Comparison of ENCODE assay signal across 22 mouse cellular contexts in genomic region chr9:73867410-73868067, GRCm38 (mm10).
A peak's percentile ranks its signal among the peaks of the same experiment; 100 is the strongest.
DNase-seq lines count a peak whose midpoint lies in the region; ATAC-seq and TF ChIP-seq lines count a peak whose summit lies in the region.
"Had no signal": no experiment of that assay in that cellular context is flagged by ENCODE, and none has a peak within 500 bp of the region (broad histone marks: within the 10 kb centered on the region; RNA-seq: fewer than 3 reads in every experiment).

No protein-coding gene starts in this region.

- no peak overlapping the region for H3K4me3 ChIP-seq in heart, embryonic 12.5 days
- H3K4me3 ChIP-seq in heart, adult 2 months: no peak overlapping the region
- H3K4me3 ChIP-seq in kidney, embryonic 15.5 days (replicated peaks): no peak overlapping the region
- no peak overlapping the region for H3K4me3 ChIP-seq in hindbrain, embryonic 15.5 days
- H3K4me3 ChIP-seq: embryonic facial prominence, embryonic 15.5 days; midbrain, embryonic 13.5 days; myocyte had no signal

- H3K9ac ChIP-seq in heart, embryonic 12.5 days: no peak overlapping the region
- H3K9ac ChIP-seq in heart, adult 2 months (ENCODE audit: low read depth, low read length): no peak overlapping the region
- H3K9ac ChIP-seq in kidney, embryonic 15.5 days: no peak overlapping the region
- no peak overlapping the region for H3K9ac ChIP-seq in hindbrain, embryonic 15.5 days
- H3K9ac ChIP-seq: embryonic facial prominence, embryonic 15.5 days; liver, postnatal 0 days; midbrain, embryonic 13.5 days had no signal

- no peak for DNase-seq in heart, adult 2 months
- no peak for DNase-seq in kidney, postnatal 36 days
- DNase-seq in brain, embryonic 14.5 days (ENCODE audit: low read depth): peak; percentile 31
- DNase-seq in lung, postnatal 10 days: no peak
- DNase-seq in T-cell, adult 2 months (ENCODE audit: low spot score): no peak
- DNase-seq: adrenal gland, adult 8-10 months; cerebellum, adult 11-12 months; gastrocnemius, postnatal 36 days; kidney, adult 18-20 months; layer of hippocampus, postnatal 36 days; liver; liver, postnatal 0 days; lung, postnatal 14 days; retina, postnatal 1 day; thymus, adult 2 months had no signal

- H3K4me2 ChIP-seq in heart, embryonic 12.5 days: no peak overlapping the region
- no peak overlapping the region for H3K4me2 ChIP-seq in kidney, embryonic 15.5 days
- H3K4me2 ChIP-seq in hindbrain, embryonic 15.5 days: no peak overlapping the region
- H3K4me2 ChIP-seq: embryonic facial prominence, embryonic 15.5 days; midbrain, embryonic 13.5 days had no signal

- no peaks in the 10 kb centered on the region for H3K27me3 ChIP-seq in heart, embryonic 12.5 days (replicated peaks)
- no peaks in the 10 kb centered on the region for H3K27me3 ChIP-seq in heart, adult 2 months (ENCODE audit: control insufficient read depth, insufficient read depth, low read length)
- no peaks in the 10 kb centered on the region for H3K27me3 ChIP-seq in kidney, embryonic 15.5 days
- no peaks in the 10 kb centered on the region for H3K27me3 ChIP-seq in hindbrain, embryonic 15.5 days
- H3K27me3 ChIP-seq: embryonic facial prominence, embryonic 15.5 days; midbrain, embryonic 13.5 days had no signal

- H3K27ac ChIP-seq in heart, embryonic 12.5 days (ENCODE audit: poor library complexity, severe bottlenecking): peak overlapping the region; percentile 47
- H3K27ac ChIP-seq in heart, adult 2 months: no peak overlapping the region
- H3K27ac ChIP-seq in kidney, embryonic 15.5 days: peak overlapping the region; percentile 84
- peak overlapping the region; percentile 10; the same call in 1 of the 2 replicates for H3K27ac ChIP-seq in hindbrain, embryonic 15.5 days (replicated peaks)
- H3K27ac ChIP-seq: embryonic facial prominence, embryonic 15.5 days; midbrain, embryonic 13.5 days had no signal

- 10% methylated on average over 2 of the region's 2 CpGs for WGBS in heart, embryonic 12.5 days
- WGBS in heart, adult 2 months: 41% methylated on average over 2 of the region's 2 CpGs
- WGBS in kidney, embryonic 15.5 days: 11% methylated on average over 2 of the region's 2 CpGs
- WGBS in hindbrain, embryonic 15.5 days: 49% methylated on average over 2 of the region's 2 CpGs

- no peak for TF ChIP-seq EP300 in heart, adult 2 months (IDR thresholded peaks at IDR 0.05; ENCODE audit: insufficient read depth, low read depth, low read length)

- TF ChIP-seq CTCF in heart, adult 2 months (IDR thresholded peaks at IDR 0.05): no peak
- TF ChIP-seq CTCF in brain, embryonic 14.5 days (IDR thresholded peaks at IDR 0.05; ENCODE audit: borderline replicate concordance, extremely low read depth, insufficient read depth, insufficient read length): no peak

- H3K36me3 ChIP-seq in heart, embryonic 12.5 days: no peaks in the 10 kb centered on the region
- no peaks in the 10 kb centered on the region for H3K36me3 ChIP-seq in heart, adult 2 months (ENCODE audit: control insufficient read depth, insufficient read depth, low read length)
- H3K36me3 ChIP-seq in kidney, embryonic 15.5 days: no peaks in the 10 kb centered on the region
- H3K36me3 ChIP-seq in hindbrain, embryonic 15.5 days: no peaks in the 10 kb centered on the region
- H3K36me3 ChIP-seq: embryonic facial prominence, embryonic 15.5 days; midbrain, embryonic 13.5 days had no signal

- ATAC-seq in heart, embryonic 12.5 days (ENCODE audit: insufficient number of reproducible peaks, low FRiP score): no peak
- peak; percentile 93 for ATAC-seq in kidney, embryonic 15.5 days (replicated peaks; ENCODE audit: low FRiP score)
- ATAC-seq in hindbrain, embryonic 15.5 days (ENCODE audit: low FRiP score, low read depth): peak; percentile 51; the same call in 1 of the 2 replicates
- ATAC-seq: forebrain, embryonic 16.5 days; liver, postnatal 0 days; midbrain, embryonic 13.5 days had no signal

- 0 out of 2 replicates have a peak, but pooled peaks cover 2% of the 10 kb centered on the region for H3K9me3 ChIP-seq in heart, embryonic 12.5 days (replicated peaks)
- H3K9me3 ChIP-seq in kidney, embryonic 15.5 days (replicated peaks): peaks cover 4% of the 10 kb centered on the region; the same call in 1 of the 2 replicates
- H3K9me3 ChIP-seq in hindbrain, embryonic 15.5 days: no peaks in the 10 kb centered on the region
- H3K9me3 ChIP-seq: embryonic facial prominence, embryonic 15.5 days; midbrain, embryonic 13.5 days had no signal

- peaks cover 9% of the 10 kb centered on the region for H3K4me1 ChIP-seq in heart, embryonic 12.5 days (replicated peaks)
- H3K4me1 ChIP-seq in heart, adult 2 months (ENCODE audit: control insufficient read depth, insufficient read depth, low read length): no peaks in the 10 kb centered on the region
- peaks cover 15% of the 10 kb centered on the region for H3K4me1 ChIP-seq in kidney, embryonic 15.5 days
- no peaks in the 10 kb centered on the region for H3K4me1 ChIP-seq in hindbrain, embryonic 15.5 days (replicated peaks)
- H3K4me1 ChIP-seq: embryonic facial prominence, embryonic 15.5 days; midbrain, embryonic 13.5 days had no signal

- H3K79me2 ChIP-seq in heart, adult 2 months (replicated peaks; ENCODE audit: control insufficient read depth, insufficient read depth, low read length): no peaks in the 10 kb centered on the region

- TF ChIP-seq POLR2A in heart, adult 2 months (IDR thresholded peaks at IDR 0.05; ENCODE audit: insufficient read depth, low read depth, low read length): no peak
- no peak for TF ChIP-seq POLR2A in brain, embryonic 14.5 days (IDR thresholded peaks at IDR 0.05; ENCODE audit: borderline replicate concordance, extremely low read depth, insufficient read depth, insufficient read length, poor library complexity, severe bottlenecking)

- intact Hi-C loops in heart, adult 2 months (cut with DNase I): no loop called here
